Mouse (Mus musculus): ENCODE data around the gene Slc25a5. TPM values are rescaled to one million over a fixed set of nuclear protein-coding genes. Genes with fewer than 3 reads are reported as not detected.
"Not testable (repeated sequence)": the region's sequence is repeated elsewhere in the genome, so short reads cannot be mapped to it uniquely, and the experiment has no call there.

The Slc25a5 gene
- 10 to 100 TPM; 58.6 to 65.0 TPM for total RNA-seq (2021)
- long read RNA-seq, experiment 1, transcript Slc25a5-201 (4 exons, 1,240 nt), result major isoform, 78 of 222 reads
- long read RNA-seq, experiment 1, partial matches to known transcripts, result 143 of 222 reads
- long read RNA-seq, experiment 1, other reads (novel, unspliced or antisense), result 1 of 222 reads
- long read RNA-seq, experiment 2, transcript Slc25a5-201 (4 exons, 1,240 nt), result major isoform, 55 of 138 reads
- long read RNA-seq, experiment 2, partial matches to known transcripts, result 0 of 138 reads
- long read RNA-seq, experiment 2, other reads (novel, unspliced or antisense), result 83 of 138 reads

DNA sequence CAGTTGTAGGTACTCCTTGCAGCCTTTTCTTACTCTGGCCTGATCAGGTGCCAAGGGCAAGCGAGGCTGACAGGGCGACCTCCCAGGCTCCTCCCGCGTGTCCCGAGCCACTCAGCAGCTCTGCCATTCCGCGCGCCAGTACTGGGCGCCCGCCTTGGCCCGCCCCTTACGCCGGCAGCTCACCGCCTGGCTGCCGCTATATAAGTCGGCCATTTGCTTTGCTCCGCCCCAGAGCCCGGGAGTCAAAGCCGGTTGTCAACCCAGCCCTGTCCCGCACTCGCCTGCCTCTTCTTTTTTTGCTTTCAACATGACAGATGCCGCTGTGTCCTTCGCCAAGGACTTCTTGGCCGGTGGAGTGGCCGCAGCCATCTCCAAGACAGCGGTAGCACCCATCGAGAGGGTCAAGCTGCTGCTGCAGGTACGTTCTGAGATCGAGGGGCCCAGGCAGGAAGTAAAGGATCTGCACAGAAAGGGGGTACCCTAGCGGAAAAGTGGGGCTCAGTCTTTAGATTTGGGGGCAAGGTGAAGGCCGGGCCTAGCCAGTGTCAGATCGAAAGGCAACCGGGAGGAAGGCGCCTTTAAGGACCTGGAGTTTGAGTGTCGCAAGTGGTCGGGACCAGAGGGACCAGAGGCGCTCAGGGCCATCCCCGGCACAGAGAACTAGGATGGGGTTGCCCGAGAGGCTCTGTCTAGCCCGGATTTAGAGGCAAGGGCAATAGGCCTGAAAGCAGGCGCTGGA is at the start of gene Slc25a5:
Gene Slc25a5, plus strand, starts transcription at position 228 of the 739 bp plus-strand sequence.
- DNase-seq (ENCODE audit: low spot score), result peak; percentile 84

DNA sequence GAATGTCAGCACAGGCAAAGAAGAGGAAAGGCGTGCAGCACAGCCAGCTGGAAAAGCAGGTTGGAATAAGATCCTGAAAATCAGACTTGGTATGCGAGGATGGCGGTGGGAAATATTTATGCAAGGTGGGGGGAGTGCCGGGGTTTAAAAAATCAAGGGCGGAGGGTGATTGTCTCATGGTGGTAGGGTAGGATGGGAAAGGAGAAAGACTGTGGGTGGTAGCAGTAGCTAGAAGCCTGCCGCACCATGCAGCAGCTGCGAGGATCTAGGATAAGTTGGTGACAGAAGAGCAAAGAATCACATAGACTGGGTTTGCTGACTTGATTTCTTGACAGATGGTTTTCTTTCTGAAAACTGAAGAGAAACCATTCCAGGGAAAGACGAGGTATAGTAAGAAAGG is 48.7 kb upstream of the Slc25a5 start:
- DNase-seq (ENCODE audit: low spot score), result no peak

DNA sequence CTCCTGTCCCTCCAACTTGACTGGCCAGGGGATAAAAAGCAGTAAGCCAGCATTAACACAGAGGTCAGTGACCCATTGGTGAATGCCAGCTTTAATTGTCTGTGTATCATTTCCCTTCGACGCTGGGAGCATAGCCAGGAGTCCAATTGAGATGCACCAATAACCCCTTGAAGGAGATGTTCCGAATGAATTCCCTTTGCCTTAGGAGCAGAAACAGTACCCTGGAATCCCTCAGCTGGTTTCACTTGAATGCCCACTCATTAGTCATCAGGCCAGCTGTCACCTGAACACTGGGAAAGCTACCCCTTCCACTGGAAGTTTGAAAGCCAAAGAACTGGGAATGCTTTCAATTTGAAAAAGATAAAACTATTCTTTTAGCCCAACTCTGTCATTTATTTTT is 46.9 kb upstream of the Slc25a5 start:
- DNase-seq (ENCODE audit: low spot score), result no peak

DNA sequence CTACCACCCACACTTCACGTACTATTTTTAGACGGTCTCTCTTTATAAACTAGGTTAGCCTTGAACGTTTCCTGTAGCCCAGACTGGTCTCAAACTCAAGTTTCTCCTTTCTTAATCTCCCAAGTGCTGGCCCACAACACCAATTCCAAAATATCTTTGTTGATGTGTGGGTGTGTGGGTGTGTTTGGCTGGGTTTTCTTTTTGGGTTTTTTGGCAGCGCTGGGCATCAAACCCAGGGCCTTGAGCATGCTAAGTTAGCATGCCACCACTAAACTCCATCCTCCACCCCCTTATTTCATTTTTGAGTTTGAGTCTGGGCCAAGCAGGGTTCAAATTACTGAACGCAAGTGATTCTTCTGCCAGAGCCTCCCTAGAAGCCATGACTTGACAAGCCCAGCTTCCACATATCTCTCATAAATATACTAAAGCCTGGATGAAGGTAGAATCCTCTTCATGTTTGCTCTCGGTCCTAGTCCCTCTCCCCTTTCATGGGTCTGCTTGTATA is 46.1 kb upstream of the Slc25a5 start:
- DNase-seq (ENCODE audit: low spot score), result no peak

DNA sequence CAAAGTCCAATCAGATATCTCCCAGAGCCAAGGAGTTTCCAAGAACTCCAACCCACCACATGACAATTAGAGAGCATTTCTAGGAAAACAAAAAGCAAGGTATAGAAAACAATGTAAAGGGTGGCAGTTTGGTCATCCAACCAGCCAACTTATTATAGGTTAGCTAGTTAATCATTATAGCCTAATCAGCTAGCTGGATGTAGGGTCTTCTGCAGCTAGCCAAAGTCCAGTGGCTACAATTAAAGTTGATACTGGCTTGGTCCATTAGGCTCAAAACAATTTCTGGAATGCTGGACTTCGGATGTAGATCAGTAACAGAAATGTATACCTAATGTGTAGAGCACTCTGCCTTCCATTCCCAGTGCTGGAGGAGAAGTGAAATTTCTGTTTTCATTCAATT is 44.9 kb upstream of the Slc25a5 start:
- DNase-seq (ENCODE audit: low spot score), result no peak

DNA sequence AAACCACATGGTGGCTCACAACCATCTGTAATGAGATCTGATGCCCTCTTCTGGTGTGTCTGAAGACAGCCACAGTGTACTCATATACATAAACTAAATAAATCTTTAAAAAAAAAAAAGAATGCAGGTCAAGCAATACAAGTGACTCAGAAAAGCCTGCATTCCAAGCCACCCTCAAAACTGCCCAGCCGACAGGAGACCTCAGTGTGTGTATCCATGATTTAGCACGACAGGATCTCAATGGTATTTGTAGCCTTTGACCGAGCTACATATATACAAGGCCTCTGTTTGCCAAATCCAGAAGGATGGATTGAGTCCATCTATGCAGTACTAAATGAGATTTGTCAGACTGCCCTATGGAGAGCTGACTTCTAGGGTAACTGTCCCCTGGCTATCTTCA is 42.9 kb upstream of the Slc25a5 start:
- DNase-seq (ENCODE audit: low spot score), result no peak

DNA sequence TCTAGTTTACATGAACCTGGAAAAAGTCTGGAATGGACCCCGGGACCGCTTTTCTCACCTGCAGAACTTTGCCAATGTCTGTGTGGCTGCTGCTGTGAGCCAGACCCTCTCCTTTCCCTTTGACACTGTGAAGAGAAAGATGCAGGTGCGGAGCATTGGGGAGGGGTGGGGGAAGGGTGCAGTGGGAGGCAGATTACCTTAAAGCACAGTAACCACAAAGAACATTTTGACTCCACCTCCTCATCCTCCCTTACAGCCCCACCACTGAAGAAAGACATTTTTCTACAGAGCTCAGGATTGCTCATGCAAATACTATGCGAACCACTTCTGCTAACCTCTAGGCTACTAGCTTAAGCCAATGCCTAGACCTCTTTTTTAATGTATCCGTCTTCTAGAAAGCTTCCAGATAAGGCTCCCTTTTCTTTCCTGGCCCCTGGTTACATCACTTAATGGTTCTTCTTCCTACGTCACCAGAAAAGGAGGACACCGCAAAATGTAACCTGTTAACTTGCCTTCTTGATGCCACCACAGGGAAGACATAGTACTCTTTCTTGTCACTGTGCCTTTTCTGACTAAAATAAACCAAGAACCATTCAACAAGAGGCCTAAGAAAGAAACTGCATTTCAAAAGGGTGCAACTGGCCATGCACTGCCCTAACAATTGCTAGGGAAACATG is 37.5 kb upstream of the Slc25a5 start:
- DNase-seq (ENCODE audit: low spot score), result no peak

DNA sequence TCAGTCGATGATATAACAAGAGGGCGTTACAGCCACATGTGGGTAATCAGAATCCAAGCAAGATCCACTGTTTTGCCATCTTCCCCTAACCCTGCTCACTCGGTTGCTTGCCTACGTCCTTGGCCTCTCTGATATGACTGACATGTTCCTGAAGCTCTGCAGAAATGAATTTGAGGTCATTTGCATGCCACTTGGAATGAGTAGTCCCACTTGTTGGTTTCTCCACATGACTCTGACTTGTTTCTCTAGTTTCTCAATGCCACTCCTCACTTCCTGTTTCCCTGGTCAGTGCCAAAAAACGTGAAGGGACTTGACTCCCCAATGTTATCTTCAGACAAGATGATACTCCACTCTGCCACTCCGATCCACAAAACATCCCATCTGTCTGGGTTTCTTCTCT is 36.9 kb upstream of the Slc25a5 start:
- no peak for DNase-seq (ENCODE audit: low spot score)

DNA sequence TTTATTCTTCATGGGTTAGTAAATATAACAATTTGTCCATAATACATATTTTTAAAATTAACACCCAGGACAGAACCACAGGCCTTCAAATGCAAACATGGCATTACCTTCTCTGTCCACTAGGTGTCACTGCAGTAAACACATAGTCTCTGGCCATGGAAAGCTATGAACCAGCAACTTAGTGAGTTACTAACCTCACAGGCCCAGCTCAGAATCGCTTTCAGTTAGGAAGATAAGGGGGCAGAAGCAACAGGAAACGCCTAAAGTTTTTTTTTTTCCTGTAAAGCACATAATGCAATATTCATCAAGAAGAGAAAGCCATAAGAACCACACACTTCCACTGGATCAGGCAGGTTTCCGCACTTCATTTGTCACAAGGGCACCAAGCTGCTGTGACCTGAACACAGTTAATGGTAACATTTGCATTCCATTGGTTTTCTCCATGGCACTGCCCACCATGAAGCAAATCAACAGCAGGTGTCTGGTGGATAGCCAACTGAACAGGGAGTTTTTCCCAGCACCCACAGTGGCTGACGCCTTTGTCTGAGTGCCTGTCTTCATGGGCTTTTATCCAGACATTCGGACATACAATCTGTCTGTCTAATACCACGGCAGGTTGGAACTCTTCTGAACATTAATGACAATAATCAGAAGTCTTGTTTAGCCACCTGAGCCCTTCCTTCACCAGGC is 34.4 kb upstream of the Slc25a5 start:
- DNase-seq (ENCODE audit: low spot score), result peak; percentile 44

DNA sequence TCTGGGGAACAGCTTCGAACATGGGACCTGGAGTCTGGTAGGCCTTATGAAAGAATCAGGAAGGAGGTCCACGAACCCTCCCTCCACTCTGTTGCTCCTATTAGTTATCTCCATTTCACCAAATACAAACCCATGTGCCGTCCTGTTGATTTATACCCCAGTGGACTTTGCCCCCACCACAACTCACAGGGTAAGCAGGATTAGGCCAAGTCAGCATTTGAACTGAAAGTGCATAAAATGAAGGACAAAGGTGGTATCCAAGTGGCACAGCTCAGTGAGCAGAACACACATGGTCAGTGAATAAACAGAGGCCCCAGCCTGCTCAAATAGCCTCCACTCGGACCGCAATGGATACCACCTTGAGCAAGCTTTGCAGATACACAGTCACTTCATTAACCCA is 33.2 kb upstream of the Slc25a5 start:
- DNase-seq (ENCODE audit: low spot score), result no peak

DNA sequence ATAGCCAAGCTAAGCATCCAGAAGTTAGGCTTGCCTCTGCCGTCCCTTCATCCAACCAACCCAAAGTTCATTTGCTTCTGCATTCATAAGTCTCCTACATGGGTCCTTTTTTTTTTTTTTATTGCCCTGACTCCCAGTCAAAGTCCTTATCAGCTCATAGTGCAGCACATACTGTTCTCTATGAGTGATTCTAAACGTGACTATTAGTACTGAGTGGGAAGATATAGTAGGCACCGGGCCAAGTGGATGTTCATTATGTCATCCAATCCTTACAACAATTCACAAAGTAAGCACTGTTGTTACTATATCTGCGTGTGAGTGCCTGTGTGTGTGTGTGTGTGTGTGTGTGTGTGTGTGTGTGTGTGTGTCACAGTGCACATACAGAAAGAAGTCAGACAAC is 32.6 kb upstream of the Slc25a5 start:
- no peak for DNase-seq (ENCODE audit: low spot score)

DNA sequence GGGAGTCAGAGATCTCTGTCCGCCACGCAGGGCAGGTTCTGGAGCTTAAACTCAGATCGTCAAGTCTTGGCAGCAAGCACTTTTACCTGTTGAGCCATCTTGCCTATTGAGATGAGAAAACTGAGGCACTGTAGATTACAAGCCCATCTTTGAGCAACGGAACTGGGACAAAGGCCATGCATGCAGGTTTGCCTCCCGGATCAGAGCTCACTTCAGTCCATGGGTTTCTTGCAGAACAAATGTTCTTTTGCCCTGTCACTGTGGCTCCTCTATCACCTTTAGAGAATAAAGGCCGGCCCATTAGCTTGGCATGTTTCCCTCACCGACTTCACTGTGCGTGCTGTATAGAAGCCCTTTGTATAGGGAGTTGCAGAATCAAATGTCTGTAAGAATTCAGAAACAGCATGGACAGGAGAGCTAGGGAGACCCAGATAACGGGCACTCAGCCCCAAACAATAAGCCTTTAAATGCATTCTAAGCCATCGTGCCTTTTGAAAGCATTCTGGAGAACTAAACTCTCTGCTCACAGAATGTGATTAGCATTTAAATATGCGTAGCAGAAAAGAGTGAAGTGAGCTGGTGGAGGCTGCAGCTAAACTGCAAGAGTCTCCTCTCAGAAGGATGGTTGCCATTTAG is 32.0 kb upstream of the Slc25a5 start:
- DNase-seq (ENCODE audit: low spot score), result no peak

DNA sequence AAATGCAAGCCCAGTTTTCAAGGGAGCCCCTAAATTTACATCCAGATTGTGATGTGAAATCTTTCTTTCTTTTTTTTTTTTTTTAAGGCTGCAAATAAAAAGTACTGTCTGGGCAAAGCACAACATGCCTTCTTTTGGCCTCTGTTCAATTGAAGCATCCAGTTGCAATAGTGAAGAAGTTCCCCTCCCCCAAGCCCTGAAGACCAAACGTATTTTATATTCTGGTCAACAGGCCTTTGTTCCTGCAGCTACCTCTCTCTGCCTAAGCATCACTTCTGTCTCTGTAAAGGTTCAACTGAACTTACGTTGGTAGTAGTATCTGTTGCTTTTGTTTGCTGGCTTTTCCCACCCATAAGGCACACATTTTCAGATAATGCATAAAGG is 31.5 kb upstream of the Slc25a5 start:
- no peak for DNase-seq (ENCODE audit: low spot score)

DNA sequence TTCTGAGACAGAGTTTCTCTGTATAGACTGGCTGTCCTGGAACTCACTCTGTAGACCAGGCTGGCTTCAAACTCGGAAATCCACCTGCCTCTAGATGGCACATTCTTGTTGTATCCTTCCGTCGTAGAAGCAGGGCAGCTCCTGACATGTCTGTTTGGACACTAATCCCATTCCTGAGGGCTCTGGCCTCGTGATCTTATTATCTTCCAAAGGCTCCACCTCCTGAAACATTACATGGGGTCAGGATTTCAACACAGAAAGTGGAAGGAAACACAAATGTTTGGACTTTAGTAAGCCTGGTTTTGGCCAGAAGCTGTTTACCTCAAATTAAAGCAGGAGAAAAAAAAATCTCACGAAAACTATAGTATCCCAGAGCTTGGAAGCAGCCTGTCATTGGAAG is 28.1 kb upstream of the Slc25a5 start:
- no peak for DNase-seq (ENCODE audit: low spot score)

DNA sequence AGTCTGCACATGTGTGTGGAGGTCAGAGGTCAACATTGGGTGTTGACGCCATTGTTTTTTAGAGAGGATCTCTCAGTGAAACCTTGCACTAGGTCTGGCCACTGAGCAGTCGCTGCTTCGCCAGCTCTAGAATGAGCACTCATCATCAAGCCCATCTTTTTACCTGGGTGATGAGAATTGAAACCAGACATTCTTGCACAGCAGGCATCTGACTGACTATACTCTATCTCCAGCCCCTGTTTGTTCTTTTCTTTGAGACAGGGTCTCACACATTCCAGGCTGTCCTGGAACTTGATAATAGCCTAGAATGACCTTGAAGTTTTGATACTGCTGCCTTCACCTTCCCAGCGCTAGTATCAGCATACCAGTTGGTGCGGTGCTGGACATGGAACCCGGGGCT is 22.9 kb upstream of the Slc25a5 start:
- no peak for DNase-seq (ENCODE audit: low spot score)

DNA sequence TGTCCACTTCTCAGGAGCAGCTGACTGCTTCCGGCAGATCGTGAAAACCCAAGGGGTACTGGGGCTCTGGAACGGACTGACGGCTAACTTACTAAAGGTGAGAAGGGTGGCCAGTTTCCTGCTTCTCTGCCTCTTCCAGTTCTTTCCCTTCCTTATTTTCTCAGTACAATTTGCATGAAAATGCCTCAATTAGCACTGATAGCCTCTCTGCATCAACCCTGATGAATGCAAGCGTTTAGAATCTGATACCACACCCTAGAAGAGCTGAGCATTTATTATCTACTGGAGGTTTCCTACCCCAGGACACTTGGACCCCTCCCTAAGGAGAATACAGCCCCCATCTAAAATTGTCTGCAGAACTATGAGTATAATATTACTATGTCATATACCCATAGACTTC is 19.9 kb upstream of the Slc25a5 start:
- no peak for DNase-seq (ENCODE audit: low spot score)

DNA sequence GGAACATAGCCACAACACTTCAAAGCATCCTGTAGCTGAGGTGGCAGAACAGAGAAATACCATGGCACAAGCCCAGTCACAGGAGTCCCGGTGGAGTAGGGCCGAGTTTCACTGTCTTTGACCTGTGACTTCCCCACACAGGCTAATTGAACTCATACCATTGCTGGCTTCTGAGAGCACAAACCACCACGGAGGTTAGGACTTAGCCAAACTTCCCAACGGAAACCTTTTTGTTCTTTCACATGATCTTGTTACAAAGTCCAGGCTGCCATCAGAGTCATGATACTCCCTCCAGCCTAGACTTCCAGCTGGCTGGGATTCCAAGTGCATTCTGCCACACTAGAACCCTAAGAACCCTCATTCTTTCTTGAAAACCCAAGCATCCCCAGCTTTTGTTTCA is 17.8 kb upstream of the Slc25a5 start:
- no peak for DNase-seq (ENCODE audit: low spot score)

DNA sequence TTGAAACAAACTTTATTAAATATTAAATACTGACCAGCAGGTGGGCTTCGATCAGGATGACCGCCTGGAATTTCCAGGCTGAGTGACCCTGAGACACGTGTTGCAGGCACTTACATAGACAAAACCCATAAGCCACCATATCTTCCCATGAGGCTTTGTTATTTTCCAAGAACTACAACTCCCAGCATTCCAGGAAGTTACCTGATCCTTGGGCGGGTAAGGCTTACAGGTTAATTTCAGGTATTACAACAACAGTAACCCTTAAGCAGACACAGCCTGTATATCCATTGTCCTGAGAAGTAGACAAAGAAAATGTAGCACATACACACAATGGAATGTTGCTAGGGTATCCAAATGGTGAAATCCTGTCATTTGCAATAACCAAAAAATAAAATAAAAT is 6.1 kb upstream of the Slc25a5 start:
- no peak for DNase-seq (ENCODE audit: low spot score)

DNA sequence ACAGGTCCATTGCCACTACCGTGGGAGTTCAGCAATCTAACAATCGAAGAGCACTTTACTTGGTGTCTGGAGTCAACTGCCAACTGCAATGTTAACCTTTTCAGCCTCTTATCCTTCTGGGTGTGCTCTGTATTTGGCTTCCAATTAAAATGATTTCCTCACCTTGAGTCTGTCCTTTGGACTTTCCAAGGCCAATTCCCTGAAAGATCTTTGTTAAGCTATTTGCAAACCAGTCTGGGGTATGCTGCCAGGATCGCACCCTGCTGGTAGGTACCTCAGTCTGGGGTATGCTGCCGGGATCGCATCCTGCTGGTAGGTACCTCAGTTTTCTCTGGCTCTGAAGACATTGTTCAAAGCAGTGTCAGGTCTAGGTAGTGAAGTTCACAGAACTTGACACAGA is 880 bp upstream of the Slc25a5 start:
- DNase-seq (ENCODE audit: low spot score), result no peak

DNA sequence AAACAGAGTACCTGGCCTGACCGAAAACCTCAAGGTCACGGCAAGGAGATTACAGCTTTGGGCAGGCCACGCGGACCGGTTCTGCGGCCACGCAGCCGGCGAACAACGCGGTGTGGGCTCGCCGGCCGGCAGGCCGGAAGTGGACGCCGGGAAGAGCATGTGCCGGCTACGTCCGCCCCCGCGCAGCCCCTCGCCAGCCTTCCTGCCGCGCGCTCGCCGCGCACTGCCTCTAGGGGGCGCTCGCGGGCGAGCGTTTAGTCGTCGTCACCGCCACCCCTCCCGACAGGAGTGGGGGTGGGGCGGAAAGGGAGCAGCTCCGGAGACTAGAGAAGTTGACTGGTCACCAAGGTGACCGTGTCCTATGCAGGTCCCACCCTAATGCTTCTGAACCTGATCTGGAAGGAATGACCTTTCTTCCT is 721 bp downstream of the Slc25a5 start:
- peak; percentile 76 for DNase-seq (ENCODE audit: low spot score)

DNA sequence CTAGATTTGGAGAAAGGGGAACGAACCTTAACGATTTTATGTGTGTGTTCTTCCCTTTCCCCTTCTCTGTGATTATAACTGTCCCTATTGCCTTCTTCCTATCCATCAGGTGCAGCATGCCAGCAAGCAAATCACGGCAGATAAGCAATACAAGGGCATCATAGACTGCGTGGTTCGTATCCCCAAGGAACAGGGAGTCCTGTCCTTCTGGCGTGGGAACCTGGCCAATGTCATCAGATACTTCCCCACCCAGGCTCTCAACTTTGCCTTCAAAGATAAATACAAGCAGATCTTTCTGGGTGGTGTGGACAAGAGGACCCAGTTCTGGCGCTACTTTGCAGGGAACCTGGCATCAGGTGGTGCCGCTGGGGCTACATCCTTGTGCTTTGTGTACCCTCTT is 1.3 kb downstream of the Slc25a5 start:
- DNase-seq (ENCODE audit: low spot score), result not testable (repeated sequence)

Data from gastrocnemius, adult 18-20 months (tissue).